Mouse (Mus musculus): ENCODE measurements around the gene Ren1.

GRCm38 (mm10) chr1:133316577-133316976 lies 33.7 kb upstream of the Ren1 start:
- no peak for TF ChIP-seq CTCF (IDR thresholded peaks at IDR 0.05; ENCODE audit: borderline replicate concordance, insufficient read depth, low read depth, low read length)
- no peak for TF ChIP-seq POLR2A (IDR thresholded peaks at IDR 0.05; ENCODE audit: borderline replicate concordance, insufficient read depth, low read length)
